Mouse (Mus musculus) hindbrain, embryonic 16.5 days (tissue): ENCODE results near the gene Heatr6. TPM values are rescaled to one million over a fixed set of nuclear protein-coding genes. Genes with fewer than 3 reads are reported as not detected.

ENCODE experiments used
- ATAC-seq: fragments of 200-750 bp; cut with Nextera tagmentation; 2 replicates; pipeline ENCODE4 v1.8.0; 2017; ENCODE audit warnings: moderate TSS enrichment, moderate library complexity
- H3K27ac ChIP-seq: fragments of 300-500 bp; sonication (generic); 2 replicates; pipeline ENCODE4 v1.5.1; 2014; ENCODE audit warnings: low read depth, mild to moderate bottlenecking, control low read depth, low read length, moderate library complexity
- H3K27me3 ChIP-seq: fragments of 300-500 bp; sonication (generic); replicated peaks from 2 replicates; pipeline ENCODE4 v1.6.1; 2014; ENCODE audit warnings: low read length; ENCODE audit not compliant: control insufficient read depth, insufficient read depth
- H3K36me3 ChIP-seq: fragments of 300-500 bp; sonication (generic); 2 replicates; pipeline ENCODE4 v1.6.1; 2014; ENCODE audit warnings: mild to moderate bottlenecking, low read length, moderate library complexity, mixed read lengths; ENCODE audit not compliant: control insufficient read depth, insufficient read depth
- H3K4me1 ChIP-seq: fragments of 300-500 bp; sonication (generic); 2 replicates; pipeline ENCODE4 v1.6.1; 2014; ENCODE audit warnings: low read depth, low read length; ENCODE audit not compliant: control insufficient read depth, insufficient read depth
- H3K4me2 ChIP-seq: fragments of 300-500 bp; sonication (generic); 2 replicates; pipeline ENCODE4 v1.6.1; 2014; ENCODE audit warnings: mild to moderate bottlenecking, low read length, control low read depth, moderate library complexity
- H3K4me3 ChIP-seq: fragments of 300-500 bp; sonication (generic); 2 replicates; pipeline ENCODE4 v1.5.1; 2014; ENCODE audit warnings: mild to moderate bottlenecking, low read length, control low read depth, moderate library complexity
- H3K9ac ChIP-seq: fragments of 300-500 bp; sonication (generic); 2 replicates; pipeline ENCODE4 v1.6.1; 2014; ENCODE audit warnings: low read depth, mild to moderate bottlenecking, control low read depth, low read length, moderate library complexity
- H3K9me3 ChIP-seq: fragments of 300-500 bp; sonication (generic); 2 replicates; pipeline ENCODE4 v1.6.1; 2014; ENCODE audit warnings: mild to moderate bottlenecking, low read length, moderate library complexity; ENCODE audit not compliant: control insufficient read depth
- WGBS: fragments of 180-500 bp; shearing (Covaris S2); extraction: QIAGEN DNeasy Blood & Tissue Kit; methylation state at CpG from one replicate; pipeline ENCODE4 v1.1.7; 2014; 5-methylcytosine and 5-hydroxymethylcytosine counted together
- polyA plus RNA-seq: library from polyadenylated mRNA; unstranded; fragments of >200 nt; fragmentation: Nextera tagmentation; extraction: Ambion mirVana; gene quantifications from 2 replicates; pipeline ENCODE4 v1.2.1, GENCODE M21; 2015

Gene Heatr6
- polyA plus RNA-seq, 1 experiment from 2014 or later: 26.6 TPM

DNA sequence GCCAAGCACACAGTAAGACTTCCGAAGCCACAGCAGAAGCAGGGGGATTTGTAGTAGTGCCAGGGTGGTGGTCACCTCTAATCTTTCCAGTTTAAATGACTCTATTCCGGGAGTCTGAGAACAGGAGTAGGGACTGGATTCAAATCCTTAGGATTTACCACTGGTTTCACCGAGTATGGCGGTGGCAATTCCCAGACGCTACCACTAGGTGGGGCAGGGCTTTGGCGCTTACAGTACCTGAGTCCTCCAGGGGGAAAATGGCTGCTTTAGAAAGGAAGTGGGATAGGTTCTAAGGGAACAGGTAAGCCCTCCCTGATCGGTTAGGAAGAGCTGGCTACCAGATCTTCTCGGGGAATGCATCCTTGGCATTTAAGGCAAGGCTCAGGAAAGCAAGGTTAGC is 78.9 kb downstream of the Heatr6 start:
- H3K9me3 ChIP-seq: no peaks in the 10 kb centered on the region
- H3K4me2 ChIP-seq: no peak overlapping the region
- 47% methylated on average over 8 of the region's 8 CpGs for WGBS
- no peaks in the 10 kb centered on the region for H3K36me3 ChIP-seq
- no peaks in the 10 kb centered on the region for H3K4me1 ChIP-seq
- H3K27ac ChIP-seq: no peak overlapping the region
- ATAC-seq: no peak
- H3K27me3 ChIP-seq: no peaks in the 10 kb centered on the region
- no peak overlapping the region for H3K4me3 ChIP-seq
- no peak overlapping the region for H3K9ac ChIP-seq

Other genes with a start within 250 kb of the Heatr6 start
- not detected in 2 replicates for gene Heatr9, start 231.5 kb upstream of the Heatr6 start, polyA plus RNA-seq
- gene Ccl5, start 223.2 kb upstream of the Heatr6 start, polyA plus RNA-seq: 0.33 TPM in 1 of 2 replicates, not detected in the other
- 2.1 and 2.4 TPM in 2 replicates for gene Ccl9, start 175.1 kb upstream of the Heatr6 start, polyA plus RNA-seq
- gene Ccl6, start 160.6 kb upstream of the Heatr6 start, polyA plus RNA-seq: 2.3 and 3.4 TPM in 2 replicates
- gene Rpl9-ps1, start 108.1 kb upstream of the Heatr6 start, polyA plus RNA-seq: not detected in 2 replicates
- gene Ccl3, start 104.3 kb upstream of the Heatr6 start, polyA plus RNA-seq: 1.3 and 2.0 TPM in 2 replicates
- gene Ccl4, start 91.1 kb upstream of the Heatr6 start, polyA plus RNA-seq: 1.1 and 1.4 TPM in 2 replicates
- gene Wfdc17, start 49.7 kb upstream of the Heatr6 start, polyA plus RNA-seq: 0.33 and 0.87 TPM in 2 replicates
- not detected in 2 replicates for gene Wfdc18, start 44.7 kb upstream of the Heatr6 start, polyA plus RNA-seq
- 0.42 TPM in 1 of 2 replicates, not detected in the other for gene Wfdc21, start 6.8 kb upstream of the Heatr6 start, polyA plus RNA-seq
- 0.25 and 0.33 TPM in 2 replicates for gene Hnf1b, start 96.4 kb downstream of the Heatr6 start, polyA plus RNA-seq
- 19.4 and 20.7 TPM in 2 replicates for gene Ddx52, start 188.4 kb downstream of the Heatr6 start, polyA plus RNA-seq
- 18.8 and 21.4 TPM in 2 replicates for gene Synrg, start 210.7 kb downstream of the Heatr6 start, polyA plus RNA-seq